Mouse (Mus musculus): ENCODE measurements around the gene Olfr1411.

The Olfr1411 gene

DNA sequence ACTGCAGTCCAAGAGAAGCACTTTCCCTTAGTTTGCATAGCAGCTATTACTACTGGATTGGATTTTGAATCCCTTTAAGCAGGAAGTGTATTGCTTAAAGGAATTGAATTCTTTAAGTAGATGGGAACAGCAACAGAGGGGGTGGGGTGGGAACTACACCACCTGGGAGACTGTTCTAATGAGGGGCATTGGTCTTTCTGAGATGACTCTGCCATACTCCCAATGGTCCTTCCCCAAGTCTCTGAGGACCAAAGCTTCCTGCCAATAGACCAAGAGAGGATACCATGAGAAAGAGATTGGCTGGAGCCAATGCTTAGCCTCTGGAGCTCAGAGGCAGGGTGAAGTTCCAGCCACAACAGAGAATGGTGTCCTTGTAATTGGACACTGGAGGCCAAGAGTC, at the start of gene Olfr1411:
Olfr1411 (plus strand) TSS at position 301 of the 400 bp plus-strand sequence.
- H3K4me3 ChIP-seq (replicated peaks; ENCODE audit: low read length) = no peak within 1 kb of the TSS
- H3K36me3 ChIP-seq (ENCODE audit: insufficient read depth, low read length) = no peaks in the 10 kb centered on the region
- TF ChIP-seq POU5F1 (IDR thresholded peaks at IDR 0.05; ENCODE audit: borderline replicate concordance, low read length) (no peak), NANOG (IDR thresholded peaks at IDR 0.05; ENCODE audit: borderline replicate concordance, low read length) (no peak), CTCF (conservative IDR thresholded peaks at IDR 0.05; ENCODE audit: low read length) (no peak)
- H3K4me1 ChIP-seq (replicated peaks; ENCODE audit: low read depth, low read length) = no peaks in the 10 kb centered on the region
- no peaks in the 10 kb centered on the region for H3K9me3 ChIP-seq (ENCODE audit: low read length)
- no peaks in the 10 kb centered on the region for H3K27me3 ChIP-seq (ENCODE audit: insufficient read depth, low read length)

DNA sequence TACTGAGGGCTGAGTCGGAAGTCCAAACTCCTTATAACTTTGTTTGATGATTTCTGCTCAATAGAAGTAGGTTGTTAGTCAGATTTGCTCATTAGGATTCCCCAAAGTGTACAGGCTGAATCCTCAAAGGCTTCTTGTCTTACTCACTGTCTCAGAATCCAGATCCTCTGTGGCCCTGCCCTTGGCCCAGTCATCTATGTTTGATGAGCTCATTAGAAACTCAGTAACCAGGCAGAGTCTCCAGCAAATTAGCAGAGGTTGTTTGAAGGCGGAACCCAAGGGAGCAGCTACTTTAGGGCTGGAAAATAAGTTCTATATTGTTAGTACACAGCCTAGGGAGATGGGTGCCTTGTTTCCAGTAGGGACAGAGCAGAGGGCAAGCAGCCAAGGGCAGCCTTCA, 48.3 kb upstream of the Olfr1411 start:
- Histone ChIP-seq H3K9me3 (ENCODE audit: low read length) (no peaks in the 10 kb centered on the region), H3K36me3 (ENCODE audit: insufficient read depth, low read length) (no peaks in the 10 kb centered on the region), H3K4me1 (replicated peaks; ENCODE audit: low read depth, low read length) (no peaks in the 10 kb centered on the region), H3K4me3 (replicated peaks; ENCODE audit: low read length) (no peak overlapping the region), H3K27me3 (ENCODE audit: insufficient read depth, low read length) (no peaks in the 10 kb centered on the region)
- TF ChIP-seq NANOG (IDR thresholded peaks at IDR 0.05; ENCODE audit: borderline replicate concordance, low read length) (no peak), CTCF (conservative IDR thresholded peaks at IDR 0.05; ENCODE audit: low read length) (no peak), POU5F1 (IDR thresholded peaks at IDR 0.05; ENCODE audit: borderline replicate concordance, low read length) (no peak)

GRCm38 (mm10) chr1:92571022-92571421, 23.2 kb upstream of the Olfr1411 start, which contains the start of gene Olfr1413:
Gene Olfr1413 (plus strand): TSS chr1:92571322.
- Histone ChIP-seq H3K27me3 (ENCODE audit: insufficient read depth, low read length) (no peaks in the 10 kb centered on the region), H3K36me3 (ENCODE audit: insufficient read depth, low read length) (no peaks in the 10 kb centered on the region), H3K4me3 (replicated peaks; ENCODE audit: low read length) (no peak within 1 kb of the TSS), H3K4me1 (replicated peaks; ENCODE audit: low read depth, low read length) (no peaks in the 10 kb centered on the region), H3K9me3 (ENCODE audit: low read length) (no peaks in the 10 kb centered on the region)
- no peak for TF ChIP-seq CTCF (conservative IDR thresholded peaks at IDR 0.05; ENCODE audit: low read length)
- no peak for TF ChIP-seq POU5F1 (IDR thresholded peaks at IDR 0.05; ENCODE audit: borderline replicate concordance, low read length)
- no peak for TF ChIP-seq NANOG (IDR thresholded peaks at IDR 0.05; ENCODE audit: borderline replicate concordance, low read length)

DNA sequence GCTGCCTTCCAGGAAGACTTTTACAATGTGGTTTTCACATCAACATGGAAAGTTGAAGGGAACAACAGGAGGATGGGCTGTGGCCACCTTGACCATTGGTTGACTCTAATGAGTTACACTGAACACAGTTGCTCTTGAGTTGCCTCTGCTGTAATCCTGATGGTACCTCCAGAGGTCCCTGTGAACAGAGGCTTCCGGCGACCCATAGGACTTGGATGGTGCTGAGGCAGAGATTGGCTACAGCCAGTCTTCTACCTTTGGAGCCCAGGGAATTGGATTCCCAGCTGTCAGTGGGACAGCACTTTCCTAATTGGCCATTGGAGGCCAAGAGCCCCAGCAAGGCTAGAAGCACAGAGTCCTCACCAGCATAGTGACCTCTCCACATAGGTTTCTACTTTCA, 8.7 kb upstream of the Olfr1411 start, which contains the start of gene Olfr1412:
Olfr1412 (plus strand) TSS at position 301 of the 400 bp plus-strand sequence.
- Histone ChIP-seq H3K9me3 (ENCODE audit: low read length) (peaks cover 11% of the 10 kb centered on the region), H3K27me3 (ENCODE audit: insufficient read depth, low read length) (no peaks in the 10 kb centered on the region), H3K4me3 (replicated peaks; ENCODE audit: low read length) (no peak within 1 kb of the TSS), H3K36me3 (ENCODE audit: insufficient read depth, low read length) (no peaks in the 10 kb centered on the region), H3K4me1 (replicated peaks; ENCODE audit: low read depth, low read length) (no peaks in the 10 kb centered on the region)
- TF ChIP-seq NANOG (IDR thresholded peaks at IDR 0.05; ENCODE audit: borderline replicate concordance, low read length) (no peak), POU5F1 (IDR thresholded peaks at IDR 0.05; ENCODE audit: borderline replicate concordance, low read length) (no peak), CTCF (conservative IDR thresholded peaks at IDR 0.05; ENCODE audit: low read length) (no peak)

DNA sequence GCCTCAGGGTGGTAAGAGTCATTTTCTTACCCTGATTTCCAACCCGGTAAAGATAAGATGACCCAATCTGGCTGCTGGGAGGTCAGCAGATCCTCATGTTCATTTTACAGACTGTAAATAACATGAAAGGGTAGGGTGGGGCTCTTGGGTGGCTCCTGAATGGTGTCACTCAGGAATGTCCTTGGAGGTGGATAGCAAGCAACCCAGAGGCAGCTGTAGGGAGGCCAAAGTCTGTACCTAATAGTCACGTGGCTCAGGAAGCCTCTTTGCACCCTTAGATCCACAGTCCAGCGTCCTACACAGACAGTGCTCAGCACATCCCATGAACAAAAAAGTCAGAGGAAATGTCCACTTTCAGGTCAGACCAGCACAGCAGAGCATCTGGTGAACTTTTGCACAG, 1.8 kb downstream of the Olfr1411 start:
- Histone ChIP-seq H3K27me3 (ENCODE audit: insufficient read depth, low read length) (no peaks in the 10 kb centered on the region), H3K4me1 (replicated peaks; ENCODE audit: low read depth, low read length) (no peaks in the 10 kb centered on the region), H3K36me3 (ENCODE audit: insufficient read depth, low read length) (no peaks in the 10 kb centered on the region), H3K4me3 (replicated peaks; ENCODE audit: low read length) (no peak overlapping the region), H3K9me3 (ENCODE audit: low read length) (no peaks in the 10 kb centered on the region)
- TF ChIP-seq NANOG (IDR thresholded peaks at IDR 0.05; ENCODE audit: borderline replicate concordance, low read length) = no peak

- Histone ChIP-seq H3K4me3 (replicated peaks; ENCODE audit: low read length) (no peak within 1 kb of the TSS), H3K4me1 (replicated peaks; ENCODE audit: low read depth, low read length) (no peaks in the 10 kb centered on the region), H3K36me3 (ENCODE audit: insufficient read depth, low read length) (no peaks in the 10 kb centered on the region), H3K27me3 (ENCODE audit: insufficient read depth, low read length) (0 out of 2 replicates have a peak, but pooled peaks cover 8% of the 10 kb centered on the region), H3K9me3 (ENCODE audit: low read length) (no peaks in the 10 kb centered on the region)
- TF ChIP-seq NANOG (IDR thresholded peaks at IDR 0.05; ENCODE audit: borderline replicate concordance, low read length) = no peak
- no peak for TF ChIP-seq CTCF (conservative IDR thresholded peaks at IDR 0.05; ENCODE audit: low read length)
- TF ChIP-seq POU5F1 (IDR thresholded peaks at IDR 0.05; ENCODE audit: borderline replicate concordance, low read length) = no peak
These were observed 11.3 kb downstream of the Olfr1411 start, which contains the start of gene Olfr1410 for GRCm38 (mm10) chr1:92605482-92605881. Gene Olfr1410 (plus strand): TSS chr1:92605782.

DNA sequence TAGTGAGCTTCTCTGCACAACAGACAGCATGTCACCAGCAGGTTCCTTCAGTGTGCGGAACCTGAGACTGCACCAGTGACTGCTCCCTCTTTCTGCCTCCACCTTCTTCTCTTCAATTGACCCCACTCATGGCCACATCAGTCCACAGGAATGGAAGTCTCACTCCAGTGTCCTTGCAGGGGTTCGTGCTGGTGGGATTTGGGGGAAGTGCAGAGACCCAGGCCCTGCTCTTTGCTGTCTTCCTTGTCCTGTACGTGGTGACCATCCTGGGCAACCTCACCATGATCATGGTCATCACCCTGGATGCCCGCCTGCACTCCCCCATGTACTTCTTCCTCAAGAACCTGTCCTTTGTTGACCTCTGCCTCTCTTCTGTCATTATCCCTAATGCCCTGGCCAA, 13.5 kb downstream of the Olfr1411 start:
- no peaks in the 10 kb centered on the region for H3K4me1 ChIP-seq (replicated peaks; ENCODE audit: low read depth, low read length)
- H3K4me3 ChIP-seq (replicated peaks; ENCODE audit: low read length) = no peak overlapping the region
- H3K36me3 ChIP-seq (ENCODE audit: insufficient read depth, low read length) = no peaks in the 10 kb centered on the region
- peaks cover 17% of the 10 kb centered on the region; the same call in 1 of the 2 replicates for H3K27me3 ChIP-seq (ENCODE audit: insufficient read depth, low read length)
- no peaks in the 10 kb centered on the region for H3K9me3 ChIP-seq (ENCODE audit: low read length)
- TF ChIP-seq CTCF (conservative IDR thresholded peaks at IDR 0.05; ENCODE audit: low read length) (no peak), NANOG (IDR thresholded peaks at IDR 0.05; ENCODE audit: borderline replicate concordance, low read length) (no peak), POU5F1 (IDR thresholded peaks at IDR 0.05; ENCODE audit: borderline replicate concordance, low read length) (no peak)

- TF ChIP-seq CTCF (conservative IDR thresholded peaks at IDR 0.05; ENCODE audit: low read length) (peak; percentile 71), NANOG (IDR thresholded peaks at IDR 0.05; ENCODE audit: borderline replicate concordance, low read length) (no peak)
- no peaks in the 10 kb centered on the region for H3K4me1 ChIP-seq (replicated peaks; ENCODE audit: low read depth, low read length)
- no peaks in the 10 kb centered on the region for H3K9me3 ChIP-seq (ENCODE audit: low read length)
- H3K36me3 ChIP-seq (ENCODE audit: insufficient read depth, low read length) = no peaks in the 10 kb centered on the region
- H3K27me3 ChIP-seq (ENCODE audit: insufficient read depth, low read length) = peaks cover 17% of the 10 kb centered on the region; the same call in 1 of the 2 replicates
- H3K4me3 ChIP-seq (replicated peaks; ENCODE audit: low read length) = no peak overlapping the region
These were observed 16.8 kb downstream of the Olfr1411 start for GRCm38 (mm10) chr1:92611008-92611407.

- TF ChIP-seq CTCF (conservative IDR thresholded peaks at IDR 0.05; ENCODE audit: low read length) (no peak), NANOG (IDR thresholded peaks at IDR 0.05; ENCODE audit: borderline replicate concordance, low read length) (no peak), POU5F1 (IDR thresholded peaks at IDR 0.05; ENCODE audit: borderline replicate concordance, low read length) (no peak)
- Histone ChIP-seq H3K27me3 (ENCODE audit: insufficient read depth, low read length) (peaks cover 21% of the 10 kb centered on the region; the same call in 1 of the 2 replicates), H3K36me3 (ENCODE audit: insufficient read depth, low read length) (no peaks in the 10 kb centered on the region), H3K4me3 (replicated peaks; ENCODE audit: low read length) (no peak overlapping the region), H3K4me1 (replicated peaks; ENCODE audit: low read depth, low read length) (no peaks in the 10 kb centered on the region), H3K9me3 (ENCODE audit: low read length) (no peaks in the 10 kb centered on the region)
These were observed 19.0 kb downstream of the Olfr1411 start for GRCm38 (mm10) chr1:92613175-92613574.

All from E14TG2a.4 (cell line).